Mouse (Mus musculus): ENCODE measurements around the gene Mcoln1. TPM values are rescaled to one million over a fixed set of nuclear protein-coding genes. Genes with fewer than 3 reads are reported as not detected.

Mcoln1 gene
- 54.3 and 54.7 TPM in 2 replicates for polyA plus RNA-seq (2015; fragmentation: Nextera tagmentation; extraction: Ambion mirVana)

GRCm38 (mm10) chr8:3500235-3501090, at the start of gene Mcoln1:
TSS of gene Mcoln1 (plus strand) at chr8:3500457.
- under 1% methylated on average over 68 of the region's 70 CpGs for WGBS
- ATAC-seq (ENCODE audit: low FRiP score, low read depth): peak; percentile 92

GRCm38 (mm10) chr8:3450670-3451069, 49.6 kb upstream of the Mcoln1 start:
- 41% methylated on average over 5 of the region's 5 CpGs for WGBS
- no peak overlapping the region for H3K4me3 ChIP-seq
- no peaks in the 10 kb centered on the region for H3K9me3 ChIP-seq
- H3K9ac ChIP-seq: no peak overlapping the region
- no peak overlapping the region for H3K27ac ChIP-seq
- no peaks in the 10 kb centered on the region for H3K4me1 ChIP-seq
- H3K4me2 ChIP-seq (replicated peaks): no peak overlapping the region
- peaks cover 97% of the 10 kb centered on the region for H3K36me3 ChIP-seq
- ATAC-seq (ENCODE audit: low FRiP score, low read depth): no peak
- no peaks in the 10 kb centered on the region for H3K27me3 ChIP-seq

More at GRCm38 (mm10) chr8:3500235-3501090, at the start of gene Mcoln1:
- Histone ChIP-seq H3K36me3 (peaks cover 35% of the 10 kb centered on the region), H3K4me1 (peaks cover 32% of the 10 kb centered on the region), H3K27ac (peak within 1 kb of the TSS; percentile 92), H3K9me3 (peaks cover 13% of the 10 kb centered on the region), H3K9ac (peak within 1 kb of the TSS; percentile 84), H3K4me2 (replicated peaks) (peak within 1 kb of the TSS; percentile 77), H3K27me3 (no peaks in the 10 kb centered on the region), H3K4me3 (peak within 1 kb of the TSS; percentile 75)

- H3K27me3 ChIP-seq: no peaks in the 10 kb centered on the region
- H3K4me1 ChIP-seq: no peaks in the 10 kb centered on the region
- no peak for ATAC-seq (ENCODE audit: low FRiP score, low read depth)
- peaks cover 99% of the 10 kb centered on the region for H3K36me3 ChIP-seq
- no peaks in the 10 kb centered on the region for H3K9me3 ChIP-seq
- 94% methylated on average over 25 of the region's 25 CpGs for WGBS
- H3K9ac ChIP-seq: no peak overlapping the region
- H3K27ac ChIP-seq: no peak overlapping the region
- no peak overlapping the region for H3K4me2 ChIP-seq (replicated peaks)
- no peak overlapping the region for H3K4me3 ChIP-seq
Observed at GRCm38 (mm10) chr8:3451992-3452391, 48.3 kb upstream of the Mcoln1 start.

GRCm38 (mm10) chr8:3463248-3463647, 37.0 kb upstream of the Mcoln1 start:
- Histone ChIP-seq H3K4me3 (no peak overlapping the region), H3K9me3 (no peaks in the 10 kb centered on the region), H3K27me3 (no peaks in the 10 kb centered on the region), H3K4me2 (replicated peaks) (no peak overlapping the region), H3K4me1 (peaks cover 8% of the 10 kb centered on the region; the same call in 1 of the 2 replicates), H3K36me3 (peaks cover 15% of the 10 kb centered on the region), H3K27ac (no peak overlapping the region), H3K9ac (no peak overlapping the region)
- no peak for ATAC-seq (ENCODE audit: low FRiP score, low read depth)
- 78% methylated on average over 2 of the region's 2 CpGs for WGBS

GRCm38 (mm10) chr8:3464309-3464708, 35.9 kb upstream of the Mcoln1 start:
- WGBS: 53% methylated on average over 5 of the region's 5 CpGs
- Histone ChIP-seq H3K4me2 (replicated peaks) (no peak overlapping the region), H3K9me3 (no peaks in the 10 kb centered on the region), H3K4me1 (peaks cover 9% of the 10 kb centered on the region; the same call in 1 of the 2 replicates), H3K36me3 (peaks cover 5% of the 10 kb centered on the region), H3K4me3 (no peak overlapping the region), H3K27me3 (no peaks in the 10 kb centered on the region), H3K27ac (no peak overlapping the region), H3K9ac (no peak overlapping the region)
- peak; percentile 44 for ATAC-seq (ENCODE audit: low FRiP score, low read depth)

- WGBS: 7% methylated on average over 32 of the region's 32 CpGs
- peak within 1 kb of the TSS; percentile 53 for H3K4me3 ChIP-seq
- peaks cover 12% of the 10 kb centered on the region; the same call in 1 of the 2 replicates for H3K4me1 ChIP-seq
- H3K9ac ChIP-seq: peak within 1 kb of the TSS; percentile 71
- no peaks in the 10 kb centered on the region for H3K27me3 ChIP-seq
- H3K36me3 ChIP-seq: no peaks in the 10 kb centered on the region
- peak within 1 kb of the TSS; percentile 73; the same call in 1 of the 2 replicates for H3K27ac ChIP-seq
- peak within 1 kb of the TSS; percentile 67 for H3K4me2 ChIP-seq (replicated peaks)
- ATAC-seq (ENCODE audit: low FRiP score, low read depth): peak; percentile 91
- no peaks in the 10 kb centered on the region for H3K9me3 ChIP-seq
Observed at GRCm38 (mm10) chr8:3467006-3467885, 33.0 kb upstream of the Mcoln1 start, which contains the start of gene Pex11g. TSS of gene Pex11g (minus strand) at chr8:3467680.

- H3K9me3 ChIP-seq: no peaks in the 10 kb centered on the region
- peak overlapping the region; percentile 53 for H3K4me3 ChIP-seq
- peak overlapping the region; percentile 71 for H3K9ac ChIP-seq
- 53% methylated on average over 9 of the region's 9 CpGs for WGBS
- H3K4me1 ChIP-seq: peaks cover 12% of the 10 kb centered on the region; the same call in 1 of the 2 replicates
- ATAC-seq (ENCODE audit: low FRiP score, low read depth): no peak
- peak overlapping the region; percentile 73; the same call in 1 of the 2 replicates for H3K27ac ChIP-seq
- H3K36me3 ChIP-seq: no peaks in the 10 kb centered on the region
- no peaks in the 10 kb centered on the region for H3K27me3 ChIP-seq
- H3K4me2 ChIP-seq (replicated peaks): peak overlapping the region; percentile 67
Observed at GRCm38 (mm10) chr8:3467886-3468545, 32.2 kb upstream of the Mcoln1 start.

- H3K9me3 ChIP-seq: no peaks in the 10 kb centered on the region
- no peaks in the 10 kb centered on the region for H3K27me3 ChIP-seq
- WGBS: 93% methylated on average over 1 of the region's 1 CpGs
- no peak overlapping the region for H3K4me2 ChIP-seq (replicated peaks)
- H3K27ac ChIP-seq: no peak overlapping the region
- H3K4me1 ChIP-seq: peaks cover 12% of the 10 kb centered on the region; the same call in 1 of the 2 replicates
- no peak overlapping the region for H3K9ac ChIP-seq
- H3K36me3 ChIP-seq: no peaks in the 10 kb centered on the region
- H3K4me3 ChIP-seq: no peak overlapping the region
- no peak for ATAC-seq (ENCODE audit: low FRiP score, low read depth)
Observed at GRCm38 (mm10) chr8:3468838-3469237, 31.4 kb upstream of the Mcoln1 start.

GRCm38 (mm10) chr8:3470562-3470961, 29.7 kb upstream of the Mcoln1 start, which contains the start of gene Tex45:
TSS of gene Tex45 (plus strand) at chr8:3470862.
- H3K4me1 ChIP-seq: peaks cover 12% of the 10 kb centered on the region; the same call in 1 of the 2 replicates
- no peak within 1 kb of the TSS for H3K27ac ChIP-seq
- H3K4me3 ChIP-seq: no peak within 1 kb of the TSS
- peaks cover 2% of the 10 kb centered on the region for H3K27me3 ChIP-seq
- H3K36me3 ChIP-seq: no peaks in the 10 kb centered on the region
- no peak within 1 kb of the TSS for H3K4me2 ChIP-seq (replicated peaks)
- no peak for ATAC-seq (ENCODE audit: low FRiP score, low read depth)
- H3K9ac ChIP-seq: no peak within 1 kb of the TSS
- H3K9me3 ChIP-seq: no peaks in the 10 kb centered on the region

- Histone ChIP-seq H3K9ac (peak overlapping the region; percentile 40), H3K4me2 (replicated peaks) (peak overlapping the region; percentile 56), H3K9me3 (no peaks in the 10 kb centered on the region), H3K27me3 (peaks cover 16% of the 10 kb centered on the region), H3K4me1 (peaks cover 6% of the 10 kb centered on the region; the same call in 1 of the 2 replicates), H3K36me3 (no peaks in the 10 kb centered on the region), H3K27ac (no peak overlapping the region), H3K4me3 (peak overlapping the region; percentile 32)
- WGBS: 21% methylated on average over 37 of the region's 37 CpGs
- ATAC-seq (ENCODE audit: low FRiP score, low read depth): no peak
Observed at GRCm38 (mm10) chr8:3475715-3476429, 24.4 kb upstream of the Mcoln1 start.

All from limb, embryonic 13.5 days (tissue).